Mouse (Mus musculus) mouse trophoblast stem cell (cell line): ENCODE measurements around the gene Sesn3.

Experiments used
- in situ Hi-C, 2 experiments: fragments of 300-500 bp; cut with MseI, MboI; formaldehyde crosslinking; loops; 2 replicates in 1 of 2; 3 replicates in 1 of 2; pipeline ENCODE4 v1.15.1; 2025

The Sesn3 gene

DNA sequence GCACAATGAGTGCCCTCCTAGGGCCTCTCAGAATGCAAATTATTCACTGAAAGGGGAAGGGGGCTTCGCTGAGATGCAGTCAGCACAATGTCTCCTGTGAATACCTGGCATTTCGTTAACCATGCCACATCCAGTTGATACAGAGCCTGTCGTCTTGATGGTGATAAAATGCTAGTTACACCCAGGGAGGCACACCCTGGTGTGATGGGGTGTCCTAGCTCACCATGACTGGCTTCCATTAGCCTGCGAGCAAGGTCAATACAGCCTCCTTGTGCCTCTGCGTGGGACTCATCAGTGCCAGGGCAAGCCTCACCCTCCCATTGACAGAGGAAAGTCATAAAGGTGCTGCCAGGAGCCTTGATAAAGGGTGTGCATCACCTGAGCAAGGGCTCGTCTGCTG lies 80.0 kb downstream of the Sesn3 start:
- in situ Hi-C loops, result no loop called here

DNA sequence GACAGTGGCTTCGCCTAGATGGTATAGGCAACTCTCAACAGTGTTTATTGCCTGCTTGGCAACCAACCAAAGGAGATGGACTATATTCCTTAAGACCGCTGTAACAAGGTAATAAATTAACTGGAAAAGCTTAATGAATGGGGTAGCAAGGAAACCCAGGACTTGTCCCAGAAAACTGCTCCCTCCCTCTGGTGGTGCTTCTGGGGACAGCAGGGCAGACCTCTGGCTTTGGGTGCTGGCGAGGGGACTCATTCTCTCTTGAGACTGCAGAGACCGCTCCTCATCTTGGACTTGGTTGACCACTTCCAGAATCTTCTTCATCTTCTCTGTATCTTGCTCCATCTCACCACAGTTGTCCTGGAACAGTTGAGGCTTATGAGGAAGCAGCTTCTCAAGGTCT lies 82.2 kb downstream of the Sesn3 start:
- in situ Hi-C loops, result no loop called here

DNA sequence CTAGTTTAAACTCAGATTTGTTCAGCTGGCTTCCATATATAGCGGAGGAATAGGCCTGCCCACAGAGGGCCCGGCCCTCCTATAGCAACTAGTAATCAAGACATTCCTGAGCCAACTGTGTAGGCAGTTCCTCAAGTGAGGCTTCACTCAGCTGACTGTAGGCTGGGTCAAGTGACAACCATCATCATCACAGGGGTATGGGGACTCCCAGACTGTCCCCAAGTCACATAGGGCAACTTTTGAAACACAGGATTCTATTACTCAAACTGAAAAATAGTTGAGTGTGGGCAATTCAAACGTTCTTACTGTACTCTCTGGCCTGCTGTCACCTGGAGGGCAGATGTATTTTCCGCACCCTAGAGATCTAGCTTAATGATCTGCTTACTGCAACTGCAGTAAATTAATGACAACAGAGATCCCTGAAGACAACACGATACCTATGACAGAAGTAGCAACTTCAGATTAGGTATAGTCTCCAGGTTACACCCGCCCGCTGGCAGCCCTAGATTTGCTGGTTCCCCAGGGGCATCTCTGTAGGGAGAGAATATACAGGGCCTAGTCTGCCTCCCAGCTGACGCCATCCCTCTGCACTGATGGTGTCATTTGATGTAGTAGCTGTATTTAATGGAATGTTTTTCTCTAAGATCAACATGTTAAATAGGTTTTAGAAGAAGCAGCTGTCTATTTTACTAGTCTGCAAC lies 87.4 kb downstream of the Sesn3 start:
- in situ Hi-C loops, result no loop called here

DNA sequence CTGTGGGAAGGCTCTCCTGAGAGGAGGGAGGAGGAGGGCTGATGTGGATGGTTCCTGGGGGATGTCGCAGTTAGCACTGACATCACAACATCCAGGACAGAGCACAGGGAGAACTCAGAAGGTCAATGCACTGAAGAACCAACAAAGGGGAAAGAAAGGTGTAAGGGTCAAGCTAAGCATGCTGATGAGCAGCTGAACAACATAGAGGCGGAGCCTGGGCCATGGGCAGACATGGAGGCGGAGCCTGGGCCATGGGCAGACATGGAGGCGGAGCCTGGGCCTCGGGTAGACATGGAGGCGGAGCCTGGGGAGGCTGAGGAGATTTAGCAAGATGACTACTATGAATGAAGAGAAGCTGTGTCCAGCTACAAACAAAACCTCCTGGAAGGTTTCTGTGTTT lies 88.7 kb downstream of the Sesn3 start:
- in situ Hi-C loops, result no loop called here

DNA sequence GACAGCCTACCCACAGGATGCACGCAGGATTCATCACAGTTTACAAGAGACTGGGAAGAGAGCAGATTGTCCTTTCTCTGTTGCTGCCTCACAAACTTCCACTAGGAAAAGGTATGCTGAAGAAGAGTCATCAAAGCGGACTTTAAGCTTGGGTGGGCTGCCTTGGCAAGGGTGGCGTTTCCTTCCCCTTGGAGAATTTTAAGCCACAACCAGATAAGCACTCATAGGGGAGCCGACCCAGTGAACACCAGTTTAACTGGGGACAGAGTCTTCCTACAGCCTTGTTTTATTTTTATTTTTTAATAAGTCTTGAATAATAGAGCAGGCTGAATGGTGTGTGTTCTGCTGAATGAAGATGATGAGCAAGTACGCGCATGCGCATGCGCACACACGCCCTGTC lies 89.9 kb downstream of the Sesn3 start:
- in situ Hi-C loops, result no loop called here

DNA sequence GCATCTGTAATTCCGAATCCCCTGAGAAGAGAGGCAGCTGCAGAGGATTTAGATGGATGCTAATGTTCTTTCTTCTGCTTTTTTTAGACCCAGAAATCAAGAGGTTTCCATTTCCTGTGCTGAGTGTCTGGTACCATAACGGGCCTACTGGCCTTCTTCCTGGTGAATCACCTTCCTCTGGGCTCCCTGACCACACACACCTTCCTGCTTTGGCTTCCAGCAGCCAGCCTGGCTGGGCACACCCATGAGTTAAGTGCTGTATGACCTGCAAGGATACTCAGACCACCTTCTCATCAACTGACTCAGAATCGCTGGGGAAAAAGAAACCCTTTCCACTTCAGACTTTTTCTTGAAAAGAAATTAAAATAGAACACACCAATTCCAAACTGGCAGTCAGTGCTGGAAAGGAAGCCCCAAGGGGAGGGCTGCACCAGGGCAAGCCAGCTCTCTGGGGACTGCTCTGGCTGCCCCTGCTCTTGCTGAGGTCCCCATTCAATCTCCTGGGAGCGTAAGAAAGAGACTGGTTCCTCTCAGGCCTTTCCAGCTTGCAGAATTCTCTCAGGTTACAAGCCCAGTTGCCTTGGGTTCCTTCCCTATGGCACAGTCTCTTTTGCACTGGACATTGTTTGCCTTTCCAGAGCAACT lies 90.7 kb downstream of the Sesn3 start:
- in situ Hi-C loops, result no loop called here

DNA sequence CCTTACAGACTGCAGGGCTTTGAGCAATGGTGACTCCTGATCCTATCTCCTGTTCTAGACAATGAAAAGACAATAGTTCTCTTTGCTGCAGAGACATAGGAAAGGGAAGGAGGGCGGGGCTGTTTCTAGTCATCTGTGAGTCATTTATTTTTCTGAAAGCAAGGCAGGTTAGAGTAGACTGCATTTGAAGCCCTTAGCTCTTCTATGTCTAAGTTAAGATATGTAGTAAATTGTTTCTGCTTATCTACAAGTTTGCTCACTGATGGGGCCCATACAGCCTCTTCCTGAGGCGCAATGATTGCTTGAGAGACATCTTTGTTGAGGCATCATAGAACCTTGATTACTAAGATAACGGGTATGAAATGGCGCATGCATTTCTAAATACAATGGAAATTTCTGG lies 93.0 kb downstream of the Sesn3 start:
- in situ Hi-C loops, result no loop called here

DNA sequence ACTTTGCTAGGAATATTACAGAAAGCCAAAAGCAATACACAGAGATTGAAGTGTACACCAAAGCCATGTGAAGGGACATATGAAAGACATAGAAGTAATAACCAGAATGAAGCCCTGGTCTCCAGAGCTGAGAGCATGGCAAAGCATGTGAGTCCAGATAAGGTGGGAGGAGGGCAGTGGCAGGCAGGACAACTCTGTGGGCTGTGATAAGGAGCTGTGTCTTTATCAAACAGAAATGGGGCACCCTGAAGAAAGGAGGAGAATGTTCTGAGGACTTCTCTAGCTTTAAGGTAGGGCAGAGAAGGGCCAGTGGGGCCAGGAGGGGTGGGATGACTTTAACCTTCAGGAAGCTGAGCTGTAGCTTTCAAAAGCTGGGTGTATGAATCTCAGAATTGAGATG lies 94.4 kb downstream of the Sesn3 start:
- in situ Hi-C loops, result no loop called here

DNA sequence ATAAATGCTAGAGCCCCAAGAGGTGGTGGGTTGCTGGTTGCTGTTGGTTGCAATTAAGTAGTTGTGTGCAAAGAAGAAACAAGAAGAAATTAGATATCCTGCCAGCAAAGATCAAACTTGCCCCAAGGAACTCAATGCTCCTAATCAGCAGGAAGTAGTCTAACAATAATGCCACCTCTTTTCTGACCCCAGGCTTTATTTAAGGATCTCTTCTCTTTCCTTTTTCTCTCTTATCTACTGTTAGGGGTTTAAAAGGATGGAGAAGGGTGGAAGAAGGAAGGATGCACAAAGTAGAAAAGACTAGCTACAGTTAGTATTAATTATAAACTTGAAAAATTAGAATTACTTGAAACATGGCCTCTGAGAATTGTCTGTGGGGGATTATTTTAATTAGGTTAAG lies 97.6 kb downstream of the Sesn3 start:
- in situ Hi-C loops, result no loop called here

DNA sequence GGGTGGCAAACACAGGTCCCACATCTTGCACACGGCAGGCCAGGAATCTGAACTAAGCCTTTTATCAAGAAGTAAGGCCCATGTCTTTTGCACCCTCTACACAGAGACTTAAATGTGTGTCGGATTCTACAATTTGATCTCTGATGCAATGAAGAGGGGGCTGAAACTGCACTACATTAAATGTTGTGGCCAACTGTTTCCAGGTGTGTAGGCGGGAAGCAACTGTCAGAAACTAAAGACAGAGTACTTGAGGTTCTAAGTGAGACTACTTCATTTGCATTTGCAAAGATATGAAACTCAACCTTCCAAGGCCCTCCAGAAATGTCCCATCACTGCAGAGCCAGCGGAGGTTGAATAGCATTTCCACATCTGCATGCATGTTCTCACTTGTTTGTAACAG lies 101.3 kb downstream of the Sesn3 start:
- in situ Hi-C loops, result no loop called here

DNA sequence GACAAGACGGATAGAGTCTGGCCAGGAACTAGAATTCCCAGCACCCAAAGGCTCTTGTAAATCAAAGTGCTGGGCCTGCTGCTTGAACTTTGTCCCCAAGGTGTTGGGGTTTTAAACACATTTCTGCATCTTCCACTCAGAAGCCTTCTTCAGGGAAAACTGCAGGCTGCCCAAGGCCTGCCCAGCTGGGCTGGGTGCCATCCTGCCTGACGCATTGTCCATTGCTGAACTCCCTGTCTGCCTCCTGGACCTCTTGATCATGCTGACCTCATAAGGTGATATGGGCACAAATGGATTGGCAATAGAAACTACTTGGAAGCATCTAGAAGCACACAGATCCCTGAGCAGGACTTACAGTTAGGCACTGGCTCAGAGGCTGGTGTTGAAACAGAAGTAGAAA lies 103.3 kb downstream of the Sesn3 start:
- in situ Hi-C loops, result no loop called here

DNA sequence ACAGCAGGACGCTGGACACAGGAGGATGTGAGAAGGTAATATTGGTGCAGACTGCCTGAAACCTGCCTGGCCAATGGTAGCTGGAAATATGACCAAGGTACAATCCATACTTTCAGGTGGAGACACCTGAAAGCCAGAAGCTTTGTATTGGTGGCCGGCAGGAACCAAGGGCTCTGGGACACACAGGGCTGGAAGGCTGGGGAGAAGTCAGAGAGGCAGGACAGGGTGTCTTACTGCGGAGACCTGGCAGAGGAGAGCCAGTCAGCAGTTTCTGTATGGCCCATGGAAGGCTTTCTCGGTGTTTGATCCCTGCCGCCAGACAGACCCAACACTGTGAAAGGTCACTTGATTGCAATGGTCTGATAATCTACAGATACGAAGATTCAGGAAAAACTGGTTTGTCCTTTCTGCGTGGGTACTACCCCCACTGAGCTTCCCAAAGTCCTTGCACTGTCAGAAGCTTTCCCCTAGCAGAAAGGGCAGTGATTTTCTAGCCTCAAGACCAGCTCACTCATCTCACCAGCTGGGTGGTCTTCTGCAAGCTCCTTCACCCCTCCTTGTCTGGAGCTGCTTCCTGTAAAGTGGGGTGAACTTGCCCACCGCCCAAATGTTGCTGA lies 105.0 kb downstream of the Sesn3 start:
- in situ Hi-C loops, result no loop called here

DNA sequence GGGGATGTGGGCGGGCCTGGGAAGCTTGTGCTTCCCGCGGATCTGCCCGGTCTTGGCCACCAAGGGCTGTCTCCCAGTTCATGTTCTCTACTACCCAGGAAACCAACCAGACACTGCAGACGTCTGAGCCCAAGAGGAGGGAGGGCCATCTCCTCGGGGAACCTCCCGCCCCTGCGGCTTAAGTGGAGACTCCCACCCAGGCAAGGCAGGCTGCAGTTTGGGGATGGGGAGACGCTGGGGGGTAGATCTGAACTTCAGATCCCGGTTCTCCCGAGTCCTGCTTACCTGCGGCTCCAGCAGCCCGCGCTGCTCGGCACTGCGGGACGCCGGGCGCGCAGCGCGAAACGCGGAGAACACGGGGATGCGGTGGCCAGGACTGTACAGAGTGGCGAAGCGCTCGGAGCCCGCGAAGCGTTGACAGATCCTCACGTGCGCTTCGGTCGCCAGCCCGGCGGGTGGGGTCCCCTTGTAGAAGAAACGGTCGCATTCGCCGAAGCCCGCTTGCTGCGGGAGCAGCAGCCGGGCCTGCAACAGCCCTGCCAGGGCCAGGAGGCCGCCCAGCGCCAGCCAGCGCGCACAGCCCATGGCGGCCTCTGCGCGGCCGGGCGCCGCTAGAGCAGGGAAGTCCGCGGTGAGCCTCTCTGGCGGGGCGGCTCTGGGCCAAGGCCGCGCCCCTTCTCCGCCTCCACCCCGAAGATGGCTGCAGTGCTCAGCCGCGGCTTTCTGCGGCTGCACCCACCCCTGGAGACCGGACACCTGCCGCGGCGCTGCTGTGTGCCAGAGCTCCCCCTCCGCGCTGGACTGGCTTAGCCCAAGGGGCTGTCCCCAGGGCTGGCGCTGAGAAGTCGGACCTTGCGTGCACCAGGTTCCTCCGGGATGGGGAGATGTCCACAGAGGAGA lies 105.8 kb downstream of the Sesn3 start:
- in situ Hi-C loops, result no loop called here

DNA sequence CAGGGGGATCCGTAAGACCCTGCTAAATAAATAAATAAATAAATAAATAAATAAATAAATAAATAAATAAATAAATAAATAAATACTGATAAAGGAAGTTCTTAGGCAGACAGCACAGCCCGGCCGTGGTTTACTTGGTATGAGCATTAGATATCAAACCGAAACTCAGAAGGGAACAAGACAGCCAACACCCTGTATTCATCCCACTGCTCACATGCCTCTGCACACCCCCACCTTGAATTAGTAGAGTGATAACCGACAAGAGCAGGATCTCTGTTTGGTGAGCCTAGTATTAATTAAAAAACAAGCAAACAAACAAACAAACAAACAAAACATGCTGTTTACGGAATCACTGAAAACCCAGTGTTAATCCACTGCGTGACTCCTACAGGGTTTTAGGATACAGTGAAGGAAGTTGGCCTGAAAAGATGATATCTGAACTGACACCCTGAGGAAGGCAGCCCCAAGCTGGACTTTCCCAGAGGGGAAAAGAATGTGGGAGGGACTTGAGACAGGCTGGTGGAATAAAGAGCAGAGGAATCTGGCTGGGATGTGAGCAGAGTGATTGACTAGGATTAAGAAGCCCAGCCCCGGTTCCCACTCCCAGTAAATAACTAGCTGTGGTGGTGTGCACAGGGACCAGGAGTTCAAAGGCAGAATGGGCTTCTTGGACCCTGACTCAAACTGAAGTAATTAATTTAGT lies 106.6 kb downstream of the Sesn3 start, which contains the start of gene Endod1:
TSS of gene Endod1 (minus strand) at position 155 of the 703 bp plus-strand sequence.
- in situ Hi-C loops, result no loop called here

DNA sequence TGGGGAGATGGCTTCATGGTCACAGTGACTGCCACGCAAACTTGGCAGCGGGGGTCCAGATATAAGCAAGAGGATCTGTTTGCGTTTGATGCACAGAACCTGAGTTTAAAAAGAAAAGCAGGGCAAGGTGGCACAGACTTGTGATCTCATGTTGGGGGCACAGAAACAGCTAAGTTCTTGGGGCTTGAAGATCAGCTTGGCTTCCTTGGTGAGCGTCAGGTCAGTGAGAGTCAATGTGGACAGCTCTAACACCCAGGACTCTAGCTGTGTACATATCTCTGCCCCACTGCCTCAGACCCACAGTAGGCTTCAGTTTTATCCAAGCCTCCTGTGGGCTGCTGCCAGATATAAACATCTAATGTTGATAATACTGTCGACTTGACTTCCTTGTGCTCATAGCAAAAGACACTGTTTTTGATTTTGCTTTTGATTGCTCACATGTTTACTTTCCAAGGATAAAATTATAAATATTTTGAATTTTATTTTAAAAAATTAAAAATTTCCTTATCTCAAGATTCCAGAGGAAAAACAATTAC lies 107.5 kb downstream of the Sesn3 start:
- in situ Hi-C loops, result no loop called here
